Comparison of ENCODE assay signal across 8 mouse cellular contexts in genomic region chr6:117862899-117863620, GRCm38 (mm10). TPM values are rescaled to one million over a fixed set of nuclear protein-coding genes. Genes with fewer than 3 reads are reported as not detected.
DNase-seq lines count a peak whose midpoint lies in the region.

No protein-coding gene starts in this region.

- intact Hi-C loops in left cerebral cortex, postnatal 14 days (cut with DNase I) = no loop called here

- no peaks in the 10 kb centered on the region for H3K36me3 ChIP-seq in megakaryocyte, embryonic 14.5 days (replicated peaks; ENCODE audit: low read length)

- peaks cover 27% of the 10 kb centered on the region for H3K4me1 ChIP-seq in megakaryocyte, embryonic 14.5 days

- DNase-seq in adrenal gland, adult 2 months = peak; percentile 42
- no peak for DNase-seq in adrenal gland, postnatal 4 days (ENCODE audit: low spot score in 2 of 2)
- peak; percentile 80 to 81 for DNase-seq in cerebellum, postnatal 14 days
- peak; percentile 49 to 74 for DNase-seq in frontal cortex, postnatal 36 days (ENCODE audit: low spot score in 2 of 2)
- DNase-seq in hindlimb bud, embryonic 11.5 days (ENCODE audit: extremely low spot score, low read depth, low spot score) = peak; percentile 47
- DNase-seq in left cerebral cortex, postnatal 14 days (ENCODE audit: low spot score in 2 of 2) = peak; percentile 64 to 74
- peak; percentile 66 for DNase-seq in right cerebral cortex, postnatal 4 days

- H3K27me3 ChIP-seq in megakaryocyte, embryonic 14.5 days (replicated peaks) = no peaks in the 10 kb centered on the region

- H3K9me3 ChIP-seq in megakaryocyte, embryonic 14.5 days = no peaks in the 10 kb centered on the region

- H3K4me3 ChIP-seq in megakaryocyte, embryonic 14.5 days (replicated peaks) = peak overlapping the region; percentile 95

RNA-seq across cellular contexts. Expression of gene Zfp239, which starts 1.2 kb away (rescaled TPM):
- 1 to 10 TPM; 1.8 to 3.1 TPM for total RNA-seq in adrenal gland, adult 2 months (2021)
- polyA plus RNA-seq in adrenal gland, adult 2 months (2012; rRNA removed) = 0.61 and 0.83 TPM in 2 replicates
- total RNA-seq in adrenal gland, postnatal 4 days (2021) = 1 to 10 TPM; 4.9 to 5.7 TPM
- 10 to 100 TPM; 40.2 to 46.0 TPM for total RNA-seq in left cerebral cortex, postnatal 14 days (2021)
- polyA plus RNA-seq in megakaryocyte, embryonic 14.5 days (2012; ENCODE audit: insufficient read depth, low replicate concordance) = 1.3 TPM in 1 of 2 replicates, not detected in the other

RNA-seq across cellular contexts. Expression of gene Zfp637, which starts 22.1 kb away (rescaled TPM):
- total RNA-seq in adrenal gland, adult 2 months (2021) = 10 to 100 TPM; 30.8 to 38.1 TPM
- 13.1 and 18.3 TPM in 2 replicates for polyA plus RNA-seq in adrenal gland, adult 2 months (2012; rRNA removed)
- 10 to 100 TPM; 38.9 to 42.3 TPM for total RNA-seq in adrenal gland, postnatal 4 days (2021)
- 10 to 100 TPM; 58.4 to 58.9 TPM for total RNA-seq in left cerebral cortex, postnatal 14 days (2021)
- polyA plus RNA-seq in megakaryocyte, embryonic 14.5 days (2012; ENCODE audit: insufficient read depth, low replicate concordance) = 3.1 and 9.3 TPM in 2 replicates

RNA-seq across cellular contexts. Expression of gene Hnrnpf, which starts 37.1 kb away (rescaled TPM):
- 100 to 1,000 TPM; 299 to 305 TPM for total RNA-seq in adrenal gland, adult 2 months (2021)
- 30.0 and 43.5 TPM in 2 replicates for polyA plus RNA-seq in adrenal gland, adult 2 months (2012; rRNA removed)
- 100 to 1,000 TPM; 445 to 477 TPM for total RNA-seq in adrenal gland, postnatal 4 days (2021)
- total RNA-seq in left cerebral cortex, postnatal 14 days (2021) = 100 to 1,000 TPM; 123 to 145 TPM
- polyA plus RNA-seq in megakaryocyte, embryonic 14.5 days (2012; ENCODE audit: insufficient read depth, low replicate concordance) = 36.3 and 112 TPM in 2 replicates

Comparison
In these comparisons a context has a peak if more than half of its experiments do, and no peak if none do; other contexts are left out.
1. DNase-seq: peak in adrenal gland, adult 2 months (single experiment), cerebellum, postnatal 14 days (2 of 2), frontal cortex, postnatal 36 days (2 of 2), hindlimb bud, embryonic 11.5 days (single experiment), left cerebral cortex, postnatal 14 days (2 of 2) and right cerebral cortex, postnatal 4 days (single experiment); none in adrenal gland, postnatal 4 days (0 of 2).
2. RNA of gene Zfp239, which starts 1.2 kb away (total RNA-seq): 40.2 to 46.0 TPM in left cerebral cortex, postnatal 14 days; 4.9 to 5.7 TPM in adrenal gland, postnatal 4 days and 1.8 to 3.1 TPM in adrenal gland, adult 2 months; every median in the first group is over 4 times any median in the second.